Mouse (Mus musculus) fat pad, adult 2 months (tissue): ENCODE data around the gene Parn.
"Not testable (repeated sequence)": the region's sequence is repeated elsewhere in the genome, so short reads cannot be mapped to it uniquely, and the experiment has no call there.

ENCODE experiments used
- DNase-seq: peaks from one replicate; pipeline ENCODE4 v3.0.0-alpha.2; 2011; ENCODE audit warnings: low read depth, low spot score; ENCODE audit errors: extremely low read depth

Gene Parn

DNA sequence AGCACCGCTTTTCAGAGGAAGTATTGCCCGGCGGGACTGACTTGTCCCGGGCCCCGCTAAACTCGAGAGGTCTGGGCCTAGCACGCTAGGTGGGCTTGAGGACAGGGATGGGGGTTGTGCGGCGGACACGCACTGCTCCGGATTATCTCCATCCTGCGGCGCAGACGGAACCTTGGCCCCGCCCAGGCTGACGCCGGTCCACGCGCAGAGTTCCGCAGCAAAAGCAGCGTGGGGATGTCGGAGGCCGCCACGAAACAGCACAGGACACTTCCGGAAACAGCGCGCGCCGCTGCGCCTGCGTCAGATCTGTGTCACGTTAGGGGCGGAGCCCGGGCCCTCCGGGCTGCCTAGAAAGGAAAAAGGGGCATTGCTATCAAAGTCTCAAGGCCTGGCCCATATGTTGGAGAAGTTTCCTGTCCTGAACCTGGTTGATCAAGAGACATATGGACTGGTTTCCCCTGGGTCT lies at the start of gene Parn:
TSS of gene Parn (minus strand) at position 293 of the 466 bp plus-strand sequence.
- no peak for DNase-seq

DNA sequence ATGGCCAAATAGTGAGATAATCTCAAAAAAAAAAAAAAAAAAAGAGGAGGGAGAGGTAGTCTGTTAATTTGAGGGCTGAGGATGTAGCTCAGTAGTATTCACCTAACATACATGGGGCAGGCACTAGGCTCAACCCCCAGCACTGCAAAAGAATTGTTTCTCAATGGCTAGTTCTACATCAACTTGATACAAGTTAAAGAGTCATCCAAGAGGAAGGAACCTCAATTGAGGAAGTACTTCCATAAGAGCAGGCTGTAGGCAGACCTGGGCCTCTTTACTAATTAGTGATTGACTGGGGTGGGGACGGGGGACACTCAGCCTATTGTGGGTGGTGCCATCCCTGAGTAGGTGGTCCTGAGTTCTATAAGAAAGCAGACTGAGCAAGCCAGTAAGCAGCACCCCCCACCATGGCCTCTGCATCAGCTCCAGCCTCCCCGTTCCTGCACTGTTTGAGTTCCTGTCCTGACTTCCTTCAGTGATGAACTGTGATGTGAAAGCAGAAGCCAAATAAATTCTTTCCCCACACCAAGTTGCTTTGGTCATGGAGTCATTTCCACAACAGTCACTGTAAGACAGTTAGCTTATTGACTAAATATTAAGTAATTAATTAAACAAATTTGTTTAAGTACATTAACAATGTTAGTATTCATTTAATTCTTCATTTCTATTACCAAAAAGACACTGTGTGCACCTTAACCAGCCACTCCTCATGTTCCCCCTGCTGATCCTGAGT lies 49.0 kb upstream of the Parn start:
- DNase-seq, result no peak

DNA sequence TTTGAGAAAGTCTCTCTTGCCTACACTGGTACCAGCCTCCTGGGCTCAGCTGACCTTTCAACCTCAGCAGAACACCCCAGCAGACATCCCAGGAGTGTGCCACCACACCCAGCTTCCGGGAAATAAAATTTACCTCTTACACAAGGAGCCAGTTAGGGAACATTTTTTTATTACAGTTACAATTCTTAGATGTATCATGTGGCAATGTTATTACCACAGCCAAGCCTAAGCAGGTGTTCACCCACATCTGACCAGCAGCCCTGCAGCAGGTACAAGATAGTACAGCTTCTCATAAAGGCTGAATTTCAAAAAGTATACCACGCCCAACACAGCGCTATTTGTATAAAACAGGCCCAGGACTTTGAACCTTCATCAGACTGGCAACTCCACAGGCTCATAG lies 46.9 kb upstream of the Parn start:
- peak; percentile 21 for DNase-seq

DNA sequence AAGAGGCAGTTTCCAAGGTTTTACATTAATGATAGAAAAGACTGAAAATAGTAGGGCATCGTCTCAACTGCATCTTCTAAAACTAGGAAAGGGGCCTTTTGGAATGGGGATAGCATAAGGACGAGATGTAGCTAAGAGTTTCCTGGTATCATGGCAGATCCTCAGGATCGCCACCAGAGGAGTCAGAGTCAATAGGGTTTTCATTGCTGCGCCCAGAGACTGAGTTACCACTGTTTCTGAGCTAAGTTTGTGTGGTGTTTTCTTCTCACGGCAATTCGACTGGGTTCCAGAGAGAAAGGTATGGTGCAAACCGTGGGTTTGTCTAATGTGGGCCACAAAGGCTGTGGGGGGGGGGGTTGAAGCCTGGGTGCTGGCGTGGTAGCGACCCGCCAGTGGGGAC lies 36.7 kb upstream of the Parn start:
- no peak for DNase-seq

DNA sequence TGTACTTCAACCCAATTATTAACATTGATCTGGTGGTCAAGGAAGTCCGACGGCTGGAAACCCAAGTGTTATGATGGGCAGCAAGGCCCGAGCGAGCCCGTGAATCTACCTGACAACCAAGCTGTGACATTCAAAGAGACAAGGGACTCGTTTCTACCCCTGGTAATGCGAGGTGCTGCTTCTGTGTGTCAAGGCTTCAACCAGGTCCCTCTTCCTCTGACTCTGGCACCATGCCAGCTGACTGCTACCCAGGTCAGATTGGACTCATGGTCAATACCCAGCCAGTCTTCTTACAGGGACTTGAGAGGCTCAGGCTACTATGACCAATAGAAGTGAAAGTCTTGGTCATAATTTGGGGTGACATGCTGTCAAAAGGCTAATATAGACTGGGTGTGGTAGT lies 34.2 kb upstream of the Parn start:
- DNase-seq, result no peak

DNA sequence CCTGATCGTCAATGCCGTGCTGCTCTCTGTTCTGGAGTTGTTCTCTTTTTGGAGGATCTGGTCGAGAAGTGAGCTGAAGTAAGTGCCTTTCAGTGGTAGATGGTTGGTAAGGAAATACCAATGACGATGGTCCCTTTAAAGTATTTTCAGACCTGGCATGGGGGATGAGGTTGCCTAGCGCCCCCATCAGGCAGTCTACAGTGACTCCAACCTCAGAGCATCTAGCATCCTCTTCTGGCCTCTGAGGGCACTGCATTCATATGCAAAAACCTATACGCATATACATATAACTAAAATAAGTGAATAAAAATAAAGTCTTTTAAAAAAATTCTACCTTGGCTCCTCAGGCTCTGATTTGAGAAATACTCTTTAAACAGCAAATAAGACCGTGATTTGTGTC lies 31.0 kb upstream of the Parn start:
- no peak for DNase-seq

DNA sequence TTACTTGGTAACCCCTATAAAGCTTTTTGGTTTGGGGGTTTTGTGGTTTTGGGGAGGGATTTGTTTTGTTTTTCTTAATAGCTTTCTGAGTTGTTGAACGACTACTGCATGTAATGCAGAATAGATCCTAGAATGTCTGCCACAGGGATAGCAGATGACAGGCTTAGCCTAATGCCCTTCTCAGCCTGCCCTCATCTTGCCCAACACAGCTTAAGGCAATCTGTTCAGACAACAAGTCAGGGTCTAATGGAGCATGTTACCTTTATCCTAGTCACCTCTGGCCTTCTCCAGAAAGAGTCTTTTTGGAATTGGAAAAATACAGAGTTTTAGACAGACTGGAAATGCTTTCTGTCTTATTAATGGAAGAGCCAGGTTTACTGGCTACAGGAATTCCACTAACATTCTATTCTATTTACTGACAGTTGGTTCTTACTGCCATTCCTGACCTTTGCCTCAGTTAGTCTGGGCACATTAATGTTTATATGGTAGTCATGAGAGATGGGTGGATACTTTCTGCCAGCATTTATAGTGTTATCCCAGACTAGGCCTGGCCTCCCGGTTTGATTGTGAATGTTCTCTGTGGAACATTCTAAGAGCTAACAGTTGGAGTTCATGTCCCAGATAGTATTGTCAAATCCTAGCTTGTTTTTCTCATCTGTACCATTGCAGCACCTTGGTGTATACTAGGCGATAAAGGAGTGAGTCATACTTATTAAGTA lies 10.8 kb upstream of the Parn start:
- peak; percentile 45 for DNase-seq

DNA sequence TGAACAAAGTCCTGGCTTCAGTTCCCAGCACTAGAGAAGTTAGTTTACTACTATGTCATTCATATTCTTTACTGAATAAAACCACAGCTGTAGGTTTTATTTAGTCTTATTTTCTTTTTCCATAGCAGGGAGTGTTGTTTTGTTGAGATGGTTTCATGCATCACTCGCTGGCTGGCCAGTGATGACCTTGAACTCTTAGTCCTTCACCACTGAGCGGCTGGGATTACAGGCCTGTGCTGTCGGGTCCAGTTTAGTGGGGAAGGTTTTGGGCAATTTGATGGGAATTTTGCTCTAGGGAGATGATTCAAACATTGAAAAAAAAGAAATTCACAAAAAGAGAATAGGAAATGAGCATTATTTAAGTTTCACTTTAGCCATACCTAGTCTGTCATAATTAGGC lies 6.5 kb upstream of the Parn start:
- DNase-seq, result no peak

DNA sequence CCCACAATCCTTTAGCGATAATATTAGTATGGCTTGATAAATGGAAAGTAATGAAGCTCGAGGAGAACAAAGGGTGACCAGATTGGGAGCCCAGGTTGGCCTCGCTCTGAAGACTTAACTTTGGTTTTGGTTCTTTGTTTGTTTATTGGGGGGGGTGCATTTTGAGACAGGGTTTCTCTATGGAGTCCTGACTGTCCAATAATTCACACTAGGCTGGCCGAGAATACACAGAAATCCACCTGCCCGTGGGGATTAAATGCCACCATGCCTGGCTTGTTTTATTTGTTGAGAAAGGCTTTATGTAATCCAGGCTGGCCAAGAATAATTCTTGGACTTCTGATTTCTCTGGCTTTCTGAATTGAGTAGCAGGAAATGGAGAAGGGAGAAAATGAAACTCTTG lies 5.1 kb upstream of the Parn start:
- no peak for DNase-seq

DNA sequence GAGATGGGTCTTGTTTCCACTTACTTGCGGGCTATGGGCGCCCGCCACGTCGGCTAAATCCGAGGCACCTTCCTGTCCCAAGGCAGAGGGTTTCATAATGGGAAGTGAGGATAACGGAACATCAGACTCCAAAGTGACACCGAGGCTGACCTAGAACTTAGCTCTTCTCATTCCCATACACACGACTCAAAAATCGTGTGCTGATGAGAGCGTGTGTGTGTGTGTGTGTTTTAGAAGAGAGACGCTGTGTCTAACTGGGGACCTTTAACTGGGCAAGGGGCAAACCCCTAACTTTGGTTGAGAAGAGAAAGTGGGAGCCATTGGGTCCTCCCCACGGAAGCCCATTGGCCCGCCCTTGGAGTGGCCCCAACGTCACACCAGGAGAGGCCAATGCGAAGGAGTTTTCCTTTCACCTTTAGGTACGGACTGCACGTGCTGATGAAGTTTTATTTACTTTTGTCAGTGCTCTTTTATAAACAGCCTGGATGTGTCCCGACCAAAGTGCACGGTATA lies 4.5 kb upstream of the Parn start:
- DNase-seq, result no peak

DNA sequence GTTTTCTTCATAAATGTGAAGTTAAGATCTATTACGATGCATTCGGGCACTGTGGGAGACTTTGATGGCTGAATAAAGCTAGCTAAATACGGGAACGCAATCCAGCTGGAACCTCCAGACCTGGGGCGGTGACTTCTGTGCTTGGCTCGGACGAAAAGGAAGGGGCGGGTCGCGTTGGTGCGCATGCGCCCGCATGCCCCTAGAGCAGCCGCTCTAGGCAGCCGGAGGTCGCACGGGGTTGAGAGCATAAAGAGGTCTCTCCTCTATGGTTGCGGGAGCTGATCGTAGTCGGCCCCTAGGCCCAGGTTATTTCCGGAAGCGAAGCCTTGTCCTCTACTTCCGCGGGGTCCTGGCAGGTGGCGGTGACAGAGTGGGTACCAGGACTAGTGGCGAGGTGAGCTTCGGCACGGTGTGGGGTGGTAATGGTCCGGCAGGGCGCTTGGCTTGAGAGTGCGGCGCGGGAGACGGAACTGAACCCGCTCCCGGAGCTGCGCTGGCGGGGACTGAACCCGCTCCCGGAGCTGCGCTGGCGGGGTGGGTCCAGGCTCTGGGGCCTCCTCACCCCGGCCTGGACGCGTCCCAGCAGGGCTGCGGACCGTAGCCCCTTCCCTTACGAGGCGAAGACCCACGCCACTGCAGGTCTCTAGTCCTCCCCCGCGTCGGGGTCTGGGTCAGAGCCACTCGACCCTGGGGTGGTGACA lies 3.9 kb upstream of the Parn start, which contains the start of the genes Bfar and 3110001I22Rik:
TSS of gene Bfar (plus strand) at position 174 of the 701 bp plus-strand sequence.
TSS of gene 3110001I22Rik (plus strand) at position 245 of the 701 bp plus-strand sequence.
- peak; percentile 51 for DNase-seq

DNA sequence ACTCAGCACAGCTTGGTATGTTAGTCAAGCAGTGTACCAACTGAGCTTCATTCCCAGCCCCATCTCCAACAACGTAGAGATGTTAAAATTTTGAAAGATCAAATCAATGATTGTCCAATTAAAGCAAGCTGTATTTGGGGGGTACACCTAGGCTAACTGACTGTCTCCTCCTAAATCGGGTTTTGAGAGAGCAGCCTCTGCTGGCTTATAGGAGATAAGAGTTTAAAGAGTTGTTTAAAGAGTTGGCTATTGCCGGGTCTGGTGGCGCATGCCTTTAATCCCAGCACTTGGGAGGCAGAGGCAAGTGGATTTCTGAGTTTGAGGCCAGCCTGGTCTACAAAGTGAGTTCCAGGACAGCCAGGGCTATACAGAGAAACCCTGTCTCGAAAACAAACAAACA lies 2.9 kb upstream of the Parn start:
- DNase-seq, result not testable (repeated sequence)

DNA sequence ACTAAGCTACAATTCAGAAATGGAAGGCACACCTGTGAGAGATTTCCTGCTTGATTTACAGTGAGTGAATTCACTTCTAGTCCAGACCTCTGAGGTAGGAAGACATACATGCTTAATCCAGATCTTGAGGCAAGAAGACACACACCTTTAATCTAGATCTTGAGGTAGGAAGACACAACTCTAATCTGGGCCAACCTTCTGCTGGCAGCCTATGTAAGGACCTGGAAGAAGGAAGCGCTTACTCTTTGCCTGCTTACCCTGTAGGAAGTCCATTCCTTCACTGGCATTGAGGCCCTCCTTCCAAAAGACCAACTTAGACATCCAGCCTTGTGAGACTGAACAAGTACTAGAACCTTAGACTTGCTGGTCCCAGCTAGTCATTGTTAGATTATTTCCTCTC lies 1.3 kb upstream of the Parn start:
- no peak for DNase-seq

DNA sequence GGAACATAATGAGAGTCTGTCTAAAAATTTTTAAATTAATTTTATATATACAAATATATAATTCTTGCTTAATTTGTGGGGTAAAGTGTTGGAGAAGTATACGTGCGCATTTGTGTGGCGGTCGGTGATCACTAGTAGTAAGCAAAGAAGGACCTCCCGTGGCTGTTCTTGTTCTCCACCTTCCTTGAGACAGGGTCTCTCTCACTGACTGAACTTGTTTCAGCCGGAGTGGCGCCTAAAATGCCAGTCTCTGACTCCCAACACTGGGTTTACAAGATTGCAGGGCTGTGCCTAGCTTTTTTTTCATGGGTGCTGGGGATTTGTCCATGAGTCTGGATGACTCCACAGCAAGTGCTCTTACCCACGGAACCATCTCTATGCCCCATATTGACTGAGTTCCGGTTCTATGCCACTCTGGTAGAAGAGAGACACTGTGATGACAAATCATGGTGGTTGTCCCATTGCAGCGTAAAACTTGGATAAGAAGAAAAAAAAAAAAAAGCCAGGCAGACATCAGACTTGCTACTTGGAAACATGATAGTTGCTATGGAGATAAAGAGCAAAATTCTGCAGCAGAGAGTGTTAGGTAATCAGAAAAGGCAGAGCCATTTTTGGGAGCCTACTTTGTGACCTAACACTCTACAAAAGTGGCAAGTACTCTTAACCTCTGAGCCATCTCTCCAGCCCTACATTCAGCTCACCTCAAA lies 585 bp upstream of the Parn start:
- DNase-seq, result no peak

DNA sequence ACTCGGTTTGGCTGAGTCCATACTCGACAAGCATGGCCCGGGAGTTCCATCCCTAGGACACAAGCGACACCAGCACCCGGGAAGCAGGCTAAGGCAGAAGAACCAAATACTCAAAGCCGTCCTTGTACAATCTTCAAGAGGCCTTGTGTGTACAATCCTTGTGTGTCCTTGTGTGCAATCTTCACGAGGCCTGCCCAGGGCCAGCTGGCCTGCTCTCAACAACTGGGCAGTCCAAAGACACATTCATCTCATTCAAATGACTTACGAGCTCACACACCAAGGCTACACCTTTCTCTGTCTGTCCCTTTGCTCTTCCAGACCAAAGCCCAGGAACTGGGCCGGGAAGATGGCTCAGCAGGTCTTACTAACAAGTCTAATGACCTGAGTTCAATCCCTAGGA lies 7.2 kb downstream of the Parn start:
- no peak for DNase-seq

DNA sequence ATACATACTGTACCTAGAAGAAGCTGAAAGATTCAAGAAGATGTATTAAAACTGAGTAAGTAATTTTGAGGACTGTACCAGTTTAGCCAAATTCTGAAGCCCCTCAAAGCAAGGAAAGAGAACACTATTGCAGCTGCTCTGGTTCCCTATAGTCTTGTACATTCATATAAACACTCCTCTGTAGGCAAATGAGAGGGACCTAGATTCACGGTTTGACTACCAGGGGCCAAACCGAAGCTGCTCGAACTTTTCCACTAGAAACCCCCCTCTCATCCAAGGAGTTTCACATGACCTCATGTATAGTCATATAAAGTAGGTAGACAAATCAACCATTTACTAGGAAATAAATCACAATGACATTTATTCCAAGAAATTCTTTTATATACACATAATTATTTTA lies 9.1 kb downstream of the Parn start:
- no peak for DNase-seq

DNA sequence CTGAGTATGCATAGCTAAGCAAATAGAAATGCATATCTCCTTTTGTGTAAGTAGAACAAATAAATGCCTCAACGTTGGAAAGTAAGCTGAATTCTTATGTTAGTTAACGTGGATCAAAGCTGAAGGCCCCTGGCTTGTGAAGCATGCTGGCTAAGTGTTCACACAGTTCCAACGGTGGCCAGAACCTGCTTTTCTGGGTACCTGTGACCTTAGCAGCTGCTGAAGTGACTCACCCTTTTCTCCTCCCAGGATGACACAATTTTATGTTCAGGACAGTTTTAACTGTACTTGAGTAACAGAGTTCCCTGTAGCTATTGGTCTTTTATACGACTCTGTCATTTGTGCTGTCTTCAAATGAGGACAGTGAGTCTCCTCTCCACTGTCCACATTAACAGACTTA lies 22.0 kb downstream of the Parn start:
- peak; percentile 49 for DNase-seq

DNA sequence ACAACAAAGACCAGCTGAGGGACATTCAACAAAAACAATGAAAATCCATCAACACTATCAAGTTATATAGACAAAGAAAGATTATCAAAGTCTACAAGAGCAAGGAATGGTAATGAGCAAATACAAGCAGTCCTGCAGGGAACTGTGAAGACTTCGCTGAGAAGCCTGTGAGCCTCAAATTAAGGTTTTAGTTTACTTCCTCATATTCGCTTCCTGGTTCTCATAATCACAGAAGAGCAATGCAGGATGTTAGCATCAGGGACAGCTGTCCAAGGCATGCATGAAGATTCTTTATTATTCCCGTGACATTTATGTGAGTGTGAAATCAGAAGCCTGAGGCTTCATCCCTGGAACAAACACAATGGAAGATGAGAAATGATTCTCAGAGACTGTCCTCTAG lies 23.5 kb downstream of the Parn start:
- no peak for DNase-seq

DNA sequence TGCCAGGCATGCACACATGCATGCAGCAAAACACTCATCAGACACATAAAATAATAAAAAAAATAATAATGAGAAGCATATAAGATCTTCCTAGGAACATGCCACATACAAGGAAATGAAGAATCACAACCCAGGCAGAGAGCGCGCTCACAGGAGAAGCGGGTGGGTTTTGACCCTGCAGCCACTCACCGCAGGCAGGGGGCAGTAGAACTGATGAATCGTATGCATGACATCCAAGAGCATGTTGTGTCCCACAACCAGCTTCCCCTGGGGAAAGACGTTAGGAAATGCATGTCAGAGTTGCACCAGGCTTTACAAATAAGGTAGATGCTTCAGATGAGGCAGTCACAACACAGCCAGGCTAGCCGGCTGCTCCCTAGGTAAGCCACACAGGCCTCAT lies 27.9 kb downstream of the Parn start:
- DNase-seq, result no peak

DNA sequence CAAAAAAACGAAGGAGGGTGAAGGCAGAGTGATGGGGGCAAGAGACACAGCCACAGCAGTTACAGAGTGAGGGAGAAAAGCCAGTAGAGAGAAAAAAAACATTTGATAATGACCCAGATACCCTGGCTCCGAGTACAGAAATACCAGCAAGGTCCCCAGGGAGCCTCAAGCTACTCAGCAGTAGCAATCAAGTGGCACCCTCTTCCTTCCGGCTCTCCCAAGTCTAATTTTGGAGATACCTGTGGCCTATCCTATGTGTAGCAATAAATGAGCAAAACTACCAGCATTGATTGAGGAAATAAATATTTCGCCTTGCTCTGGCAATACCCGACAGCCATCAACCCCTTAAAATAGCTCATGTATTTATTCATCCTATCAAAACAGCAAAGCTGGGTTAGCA lies 28.5 kb downstream of the Parn start:
- no peak for DNase-seq

DNA sequence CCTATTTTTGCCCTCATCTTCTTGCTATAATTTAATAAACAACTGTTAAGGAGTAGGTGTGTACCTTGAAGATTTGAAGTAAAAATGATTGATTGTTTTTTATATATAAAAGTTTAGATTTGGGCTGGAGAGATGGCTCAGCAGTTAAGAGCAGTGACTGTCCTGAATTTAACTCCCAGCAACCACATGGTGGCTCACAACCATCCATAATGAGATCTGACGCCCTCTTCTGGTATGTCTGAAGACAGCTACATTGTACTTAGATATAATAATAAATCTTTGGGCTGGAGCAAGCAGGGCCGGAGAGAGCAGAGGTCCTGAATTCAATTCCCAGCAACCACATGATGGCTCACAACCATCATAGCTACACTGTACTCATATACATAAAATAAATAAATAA lies 29.8 kb downstream of the Parn start:
- DNase-seq, result not testable (repeated sequence)
